Mouse (Mus musculus) adrenal gland, adult 18-20 months (tissue): ENCODE measurements at regions not wholly inside any gene's neighbourhood (a gene's known extent, or its start where the extent isn't known, plus 50 kb on each side); places are given as distances from the start of the nearest gene placed in this dataset.
A peak's percentile ranks its signal among the peaks of the same experiment; 100 is the strongest.

ENCODE experiments used
- DNase-seq, 2 experiments: peaks; one replicate each; pipeline ENCODE4 v3.0.0; 2021 to 2022; ENCODE audit warnings: low spot score in 2 of 2

DNA sequence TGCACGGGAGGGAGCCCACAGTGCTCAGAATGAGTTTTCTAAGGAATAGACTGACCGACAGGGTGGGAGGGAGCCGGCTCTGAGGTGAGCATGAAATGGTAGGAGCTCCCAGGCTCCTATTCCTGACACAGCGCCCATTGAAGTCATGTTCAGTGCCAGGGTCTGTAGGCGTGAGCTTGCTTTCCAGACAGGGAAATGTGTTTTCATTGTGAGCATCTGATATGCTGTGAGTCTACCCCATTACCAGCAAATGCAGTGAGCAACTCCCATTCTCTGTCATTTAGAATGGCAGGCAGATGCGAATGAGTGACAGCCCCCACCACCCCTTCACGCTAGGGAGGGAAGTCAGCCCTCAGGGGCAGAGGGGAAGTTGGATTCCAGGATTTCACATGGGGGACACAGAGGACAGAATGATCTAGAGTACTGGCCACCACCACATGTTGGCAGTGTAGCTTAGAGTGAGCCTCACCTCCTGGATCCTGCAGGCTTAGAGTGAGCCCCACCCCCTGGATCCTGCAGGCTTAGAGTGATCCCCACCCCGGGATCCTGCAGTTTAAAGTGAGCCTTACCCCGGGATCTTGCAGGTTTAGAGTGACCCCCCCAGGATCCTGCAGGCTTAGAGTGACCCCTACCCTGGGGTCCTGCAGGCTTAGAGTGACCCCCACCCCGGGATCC is 283.2 kb upstream of the Eef2kmt start:
- DNase-seq, result no peak

DNA sequence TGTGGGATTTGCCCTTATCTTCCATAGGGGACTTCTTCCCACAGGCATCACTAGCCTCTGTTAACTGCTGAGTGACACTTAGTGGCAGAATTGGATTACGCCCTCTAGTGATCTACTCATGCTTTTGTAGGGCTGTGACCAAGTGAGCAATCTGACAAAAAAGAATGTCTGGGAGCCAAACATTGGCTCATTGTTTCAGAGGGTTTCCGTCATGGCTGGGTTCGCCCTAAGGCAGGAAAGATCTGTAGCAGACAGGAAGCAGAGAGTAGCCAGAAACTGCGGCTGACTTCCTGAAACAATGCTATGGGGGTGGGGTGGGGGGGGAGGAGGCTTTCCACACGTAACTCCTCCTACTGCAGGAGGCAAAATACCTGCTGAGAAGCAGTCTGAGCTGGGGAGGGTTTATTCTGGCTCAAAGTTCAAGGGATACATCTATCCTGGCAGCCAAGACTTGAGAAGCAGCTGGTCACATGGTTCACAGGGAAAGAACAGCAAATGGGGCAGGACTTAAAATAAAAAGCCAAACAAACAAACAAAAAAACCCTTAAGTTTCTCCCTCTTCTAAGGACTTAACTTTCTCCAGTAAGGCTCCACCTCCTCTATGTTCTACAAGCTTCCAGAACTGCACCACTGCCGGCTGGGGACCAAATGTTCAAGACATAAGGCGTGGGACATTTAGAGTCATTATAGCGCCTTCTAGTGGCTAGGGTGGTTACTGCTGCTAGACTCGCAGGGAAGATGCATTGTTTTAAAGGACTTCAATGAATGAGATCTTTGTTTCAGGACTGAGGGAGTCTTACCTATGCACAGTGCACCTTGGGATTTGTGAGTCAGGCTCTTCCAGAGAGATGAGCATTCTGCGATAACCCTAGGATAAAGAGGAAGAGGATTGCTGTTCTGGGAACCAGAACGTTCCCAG is 281.8 kb upstream of the Eef2kmt start:
- DNase-seq, result peak in 1 of 2 experiments; percentile 16

DNA sequence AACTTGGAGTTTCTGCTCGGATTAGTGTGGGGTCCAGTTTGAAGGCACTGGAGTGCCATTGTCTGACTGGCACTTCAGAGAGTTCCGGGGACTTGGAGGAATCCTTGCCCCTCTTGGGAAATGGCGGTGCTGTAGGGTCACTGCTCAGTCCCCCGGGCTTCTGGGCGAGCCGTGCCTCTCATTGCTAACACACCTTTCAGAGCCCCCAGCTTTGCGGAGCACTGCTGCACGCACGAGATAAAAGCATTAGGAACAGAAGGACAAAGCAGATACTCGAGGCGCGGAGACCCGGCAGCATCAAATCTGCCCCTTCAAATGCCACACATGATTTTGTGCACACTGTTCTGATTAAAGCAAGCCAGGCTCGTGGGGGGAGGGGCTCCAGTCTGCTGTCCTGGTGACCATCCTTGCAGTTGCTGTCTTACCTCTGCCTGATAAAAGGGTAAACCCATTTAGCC is 280.8 kb upstream of the Eef2kmt start:
- DNase-seq, result no peak

DNA sequence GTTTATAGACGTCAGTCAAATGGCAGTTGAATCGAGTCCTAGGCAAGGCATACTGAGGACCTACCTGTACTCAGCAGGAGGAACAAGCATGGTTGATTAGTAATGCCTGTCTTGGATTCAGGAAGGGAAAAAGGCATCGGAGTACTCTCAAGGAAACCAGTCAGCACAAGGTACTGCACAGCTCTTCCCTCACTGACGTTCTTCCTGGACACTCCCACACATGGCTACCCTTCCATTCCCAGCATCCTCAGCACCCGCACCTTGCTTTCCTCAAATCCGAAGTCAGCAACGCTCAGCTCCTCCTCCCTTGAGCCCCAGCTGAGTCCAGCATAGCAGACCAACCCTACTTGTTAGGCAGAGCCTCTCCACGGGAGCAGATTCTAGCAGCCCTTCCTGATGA is 279.6 kb upstream of the Eef2kmt start:
- no peak for DNase-seq

DNA sequence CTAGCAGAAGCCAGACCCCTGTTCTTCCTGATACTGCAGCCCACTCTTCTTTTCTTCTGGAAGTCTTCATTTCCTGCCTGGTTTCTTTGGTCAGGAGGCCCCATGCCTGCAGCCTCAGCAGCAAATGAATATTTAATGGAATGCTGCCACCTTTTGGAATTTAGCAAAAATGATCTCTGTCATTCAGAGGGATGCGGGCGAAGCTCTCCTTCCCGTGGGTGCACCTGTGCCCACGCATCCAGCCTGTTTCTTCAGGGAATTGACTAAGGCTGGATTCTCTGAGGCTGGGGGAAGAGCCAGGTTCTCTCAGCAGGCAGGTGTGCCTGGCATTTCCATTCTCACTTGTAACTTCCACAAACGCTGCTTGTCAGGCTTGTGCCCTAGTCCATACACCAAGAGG is 279.1 kb upstream of the Eef2kmt start:
- no peak for DNase-seq

DNA sequence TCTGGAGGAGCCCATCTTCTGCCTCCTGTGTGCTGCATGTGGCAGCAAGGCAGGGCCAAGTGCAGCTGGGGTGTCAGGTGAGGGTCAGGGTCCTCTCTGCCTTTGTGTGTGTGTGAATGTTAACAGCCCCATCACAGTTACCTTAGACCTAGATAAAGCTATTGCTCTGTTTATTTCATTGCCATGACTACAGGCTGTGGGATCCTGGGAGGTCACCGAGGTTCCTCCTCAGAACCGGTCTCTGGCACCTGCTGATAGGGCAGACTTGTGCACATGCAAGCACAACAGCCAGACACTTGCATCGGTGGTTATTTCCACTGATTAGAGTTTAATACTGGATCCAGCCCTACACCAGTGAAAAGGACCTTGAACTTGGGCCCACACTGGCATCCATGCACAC is 278.6 kb upstream of the Eef2kmt start:
- DNase-seq, result no peak

DNA sequence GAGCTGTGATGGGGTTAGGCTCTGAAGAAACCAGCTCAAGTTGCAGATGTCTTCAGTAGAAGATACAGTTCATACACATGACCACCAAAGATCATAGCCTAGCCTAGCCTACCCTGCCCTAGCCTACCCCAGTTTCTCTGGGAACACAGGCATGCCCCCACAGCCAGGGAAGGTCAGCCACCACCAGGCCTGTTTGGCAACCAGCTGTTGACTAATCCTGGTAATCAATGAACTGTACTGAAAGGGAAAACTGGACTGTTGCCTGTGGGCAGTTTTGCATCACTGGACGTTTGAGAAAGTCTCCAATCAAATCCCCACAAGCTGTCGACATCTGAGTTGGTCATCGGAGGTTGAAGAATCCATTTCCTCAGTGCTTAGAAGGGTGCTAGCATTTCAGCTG is 276.5 kb upstream of the Eef2kmt start:
- DNase-seq, result no peak

DNA sequence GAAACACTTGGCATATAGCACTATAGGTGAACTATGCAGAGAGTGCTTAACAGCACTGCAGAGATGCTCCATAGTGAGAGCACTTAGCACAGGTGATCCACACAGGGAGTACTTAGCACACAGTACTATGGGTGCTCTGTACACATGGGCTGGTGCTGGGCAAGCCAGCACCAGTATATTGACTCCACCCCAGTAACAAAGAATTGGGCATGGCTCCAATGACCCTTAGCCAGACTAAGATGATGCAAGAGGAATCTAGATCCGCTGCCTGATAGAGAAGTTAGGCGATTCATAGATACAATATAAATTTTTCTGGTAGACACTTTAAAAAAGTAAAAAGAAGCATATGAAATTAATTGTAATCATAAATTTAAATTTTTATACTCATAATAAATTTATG is 274.0 kb upstream of the Eef2kmt start:
- no peak for DNase-seq

DNA sequence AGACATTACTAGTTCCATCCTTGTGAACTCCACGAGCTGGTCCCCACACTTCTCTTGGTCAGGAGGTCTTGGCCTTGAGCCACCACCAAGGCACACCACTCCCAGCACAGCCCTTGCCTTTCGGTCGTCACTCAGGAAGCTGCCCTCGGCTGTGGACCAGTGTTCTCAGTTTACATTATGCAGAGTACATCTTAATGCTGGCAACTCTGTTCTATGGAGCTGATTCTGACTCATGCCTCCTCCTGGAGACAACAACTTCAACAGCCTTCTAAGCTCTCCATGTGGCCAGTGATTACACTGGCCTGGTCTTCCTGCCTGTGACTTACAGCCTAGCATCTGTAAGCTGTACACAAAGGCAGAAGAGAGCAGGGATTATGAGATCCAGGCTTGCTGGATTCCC is 272.2 kb upstream of the Eef2kmt start:
- DNase-seq, result no peak

DNA sequence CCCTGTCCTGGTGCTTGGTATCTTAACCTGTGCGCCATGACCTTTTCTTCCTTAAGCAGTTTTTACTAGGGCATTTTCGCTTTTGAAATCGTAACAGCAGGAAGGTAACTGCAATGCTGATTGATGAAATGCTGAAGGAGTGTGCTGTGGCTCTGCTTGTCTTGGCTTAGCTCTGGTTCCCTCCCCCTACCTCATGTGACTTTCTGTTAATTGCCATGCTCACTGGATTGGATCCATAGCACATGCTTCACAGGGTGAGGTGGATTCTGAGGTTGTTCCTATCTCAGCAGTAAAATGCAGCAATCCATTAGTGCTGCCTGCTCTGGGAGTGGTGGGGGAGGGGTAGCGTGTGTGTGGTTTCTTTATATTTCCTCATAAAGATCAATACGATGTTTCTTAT is 268.6 kb upstream of the Eef2kmt start:
- DNase-seq, result no peak

DNA sequence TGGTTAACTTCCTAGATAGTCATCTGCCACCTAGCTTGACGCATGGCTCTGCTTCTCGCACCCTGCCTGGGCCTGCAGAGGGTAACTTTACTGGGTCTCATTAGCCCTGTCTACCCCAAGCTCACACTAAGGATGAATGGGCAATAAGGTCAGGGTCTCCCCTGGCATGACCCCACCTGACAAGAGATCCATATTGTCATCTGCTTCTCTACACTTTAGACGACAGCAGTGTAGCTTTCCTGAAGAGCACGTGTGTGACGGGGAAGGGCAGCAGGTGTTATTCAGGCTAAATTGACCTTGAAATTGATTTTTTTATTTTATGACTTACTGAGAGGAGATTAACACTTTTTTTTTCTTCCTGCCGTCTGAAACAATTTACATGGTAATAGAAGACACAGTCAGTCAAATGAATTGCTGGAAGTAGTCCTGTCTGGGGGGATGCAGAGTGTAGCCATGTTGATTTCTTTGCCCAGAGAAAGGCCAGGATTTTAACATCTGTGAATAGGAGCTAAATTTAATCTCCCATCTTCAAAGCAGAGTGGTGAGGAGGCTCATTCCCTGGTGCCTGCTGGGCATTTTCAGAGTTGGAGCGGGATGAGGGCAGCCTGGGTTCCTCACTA is 267.7 kb upstream of the Eef2kmt start:
- DNase-seq, result no peak

DNA sequence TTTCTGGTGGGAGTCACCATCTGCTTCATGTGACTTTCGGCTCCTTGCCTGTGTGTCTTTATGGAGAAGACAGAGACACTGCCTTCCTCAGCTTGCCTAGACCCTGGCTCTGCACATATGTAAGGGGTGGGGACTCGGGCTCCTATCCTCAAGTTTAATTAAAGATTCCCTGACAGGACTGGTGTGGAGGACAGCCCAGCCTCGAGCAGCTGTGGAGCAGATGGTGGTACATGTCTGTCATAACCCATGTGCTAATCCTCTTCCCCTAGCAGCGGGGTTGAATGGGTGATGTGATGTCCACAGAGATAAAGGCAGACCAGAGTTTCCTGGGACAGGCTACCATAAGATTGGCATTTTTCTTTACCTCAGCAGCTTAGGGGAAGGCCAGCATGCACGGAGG is 262.0 kb upstream of the Eef2kmt start:
- no peak for DNase-seq

DNA sequence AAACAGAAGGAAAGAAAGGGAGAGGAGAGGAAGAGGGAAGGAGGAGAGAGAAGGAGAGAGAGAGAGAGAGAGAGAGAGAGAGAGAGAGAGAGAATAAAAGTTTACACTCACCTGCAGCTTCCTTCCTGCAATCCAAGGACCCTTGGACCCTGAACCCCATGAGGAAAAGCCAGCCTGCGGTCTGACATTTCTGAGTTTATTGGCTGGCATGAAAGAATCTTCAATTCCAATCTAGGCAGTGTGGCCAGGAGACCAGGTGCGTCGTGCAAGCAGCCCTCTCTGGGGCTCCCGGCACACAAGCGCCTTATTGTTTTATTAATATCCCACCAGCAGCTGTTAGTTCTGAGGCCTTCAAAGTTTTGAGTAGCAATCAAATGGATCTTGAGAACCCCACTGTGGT is 260.1 kb upstream of the Eef2kmt start:
- no peak for DNase-seq

DNA sequence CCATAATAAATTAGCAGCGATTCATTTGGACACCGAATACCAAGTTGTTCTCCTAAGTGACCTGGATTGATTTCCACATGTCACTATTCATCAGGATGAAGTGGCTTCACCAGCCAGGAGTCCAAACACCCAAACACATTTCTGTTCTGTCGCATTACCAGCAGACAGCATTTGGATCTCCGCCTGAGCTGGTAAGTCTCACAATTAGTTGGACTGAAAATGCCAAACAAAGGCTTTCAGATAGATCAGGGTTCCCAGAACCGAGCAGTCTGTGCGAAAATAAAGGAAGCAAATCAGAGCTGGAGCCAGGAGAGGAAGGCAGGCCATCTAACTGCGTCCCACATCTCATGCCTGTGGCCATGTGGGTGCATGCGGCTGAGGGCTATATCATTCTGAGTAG is 251.5 kb upstream of the Eef2kmt start:
- no peak for DNase-seq

DNA sequence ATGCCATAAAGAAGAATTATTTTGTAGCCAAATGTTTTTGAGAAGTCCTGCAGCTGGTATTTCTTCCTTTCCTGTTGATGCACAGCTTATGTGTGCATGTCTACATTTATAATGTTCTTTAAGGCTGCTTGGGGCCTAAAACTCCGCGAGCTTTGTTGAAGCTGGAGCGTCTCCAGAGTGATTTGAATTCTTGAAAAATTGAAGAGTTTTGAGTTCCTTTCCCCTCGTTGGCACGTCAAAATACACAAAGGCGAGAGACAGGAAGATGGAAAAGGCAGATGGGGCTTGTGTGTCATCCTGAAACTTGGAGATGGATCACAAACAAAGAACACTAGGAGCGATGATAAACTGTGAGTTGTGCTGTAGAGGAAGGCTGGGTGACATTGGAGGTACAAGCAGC is 246.2 kb upstream of the Eef2kmt start:
- no peak for DNase-seq

DNA sequence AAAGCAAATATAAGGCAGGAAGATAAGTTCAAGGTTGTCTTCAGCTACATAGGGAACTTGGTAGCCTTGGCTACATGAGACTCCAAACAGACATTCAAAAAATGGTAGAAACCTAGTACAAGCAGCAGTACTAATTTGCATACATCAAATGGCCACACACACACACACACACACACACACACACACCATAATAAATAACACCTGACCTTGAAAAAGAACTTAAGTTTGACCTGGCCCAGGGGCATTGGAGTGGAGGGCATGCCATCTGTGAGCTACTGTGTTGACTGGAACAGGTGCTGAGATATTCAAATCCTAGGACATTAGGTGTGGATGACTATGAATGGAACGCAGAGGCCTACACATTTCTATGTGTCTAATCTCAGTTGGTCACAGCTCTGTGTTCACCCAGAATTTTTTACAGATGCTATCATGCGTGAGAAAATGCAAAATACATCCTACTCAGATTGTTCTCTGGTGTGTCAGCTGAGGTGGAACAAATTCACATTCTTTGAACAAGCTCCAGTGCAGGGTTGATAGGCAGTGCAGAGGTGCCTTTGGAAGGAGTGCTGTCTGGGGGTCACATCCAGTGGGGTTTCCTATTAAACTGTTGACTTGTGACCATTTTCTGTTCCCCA is 240.4 kb upstream of the Eef2kmt start:
- no peak for DNase-seq

DNA sequence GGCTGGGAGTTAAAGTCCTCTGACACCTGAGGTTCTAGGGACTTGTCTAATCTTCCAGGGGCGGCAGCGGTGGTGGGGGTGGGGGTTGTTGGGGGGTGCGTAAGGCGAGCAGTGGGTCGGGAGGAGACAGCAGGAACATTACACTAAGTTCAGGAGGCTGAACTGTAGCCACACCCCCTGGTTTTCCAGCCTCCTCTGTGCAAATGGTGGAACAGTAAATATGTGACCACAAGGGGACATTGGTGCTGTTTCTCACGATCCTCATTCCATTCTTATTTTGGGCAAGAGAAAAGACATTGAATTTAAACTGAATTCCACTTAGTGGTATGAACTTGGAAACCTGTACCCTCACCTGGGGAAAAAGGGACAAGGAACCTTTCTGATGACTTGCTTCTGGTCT is 237.6 kb upstream of the Eef2kmt start:
- no peak for DNase-seq

DNA sequence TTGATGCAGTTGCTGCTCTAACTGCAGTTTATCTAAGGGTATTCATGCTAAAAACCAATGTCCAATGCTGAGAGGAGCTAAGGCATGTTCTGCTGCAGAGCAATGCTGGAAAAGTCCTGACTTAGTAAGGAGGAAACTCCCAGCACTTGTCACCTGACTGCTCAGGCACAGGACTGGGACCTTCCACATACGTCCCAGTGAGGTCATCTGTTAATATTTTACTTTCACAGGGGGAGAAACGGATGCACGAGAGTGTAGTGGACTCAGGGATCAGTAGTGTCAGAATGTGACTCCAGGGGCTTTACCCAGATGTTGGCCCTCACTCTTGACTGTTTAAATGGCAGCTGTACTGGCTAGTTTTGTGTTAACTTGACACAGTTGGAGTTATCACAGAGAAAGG is 231.5 kb upstream of the Eef2kmt start:
- DNase-seq, result no peak

DNA sequence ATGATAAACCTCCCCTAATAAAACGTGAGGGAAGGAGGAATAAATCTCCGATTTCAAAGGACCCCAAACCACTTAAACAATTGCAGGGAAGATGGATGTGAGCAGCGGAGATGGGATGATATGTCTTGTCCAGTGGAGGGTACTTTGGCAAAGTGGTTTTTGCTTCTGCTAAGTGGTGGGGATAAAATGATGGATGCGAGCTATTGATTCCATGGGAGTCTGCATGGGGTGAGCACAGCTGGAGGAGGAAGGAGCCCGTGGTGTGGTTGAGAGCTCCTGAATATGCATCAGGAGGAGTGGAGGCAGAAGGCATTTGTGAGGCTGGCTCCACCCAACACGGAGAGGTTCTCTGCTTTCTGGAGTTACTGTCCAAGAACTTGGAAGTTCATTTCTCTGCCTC is 227.6 kb upstream of the Eef2kmt start:
- DNase-seq, result no peak

DNA sequence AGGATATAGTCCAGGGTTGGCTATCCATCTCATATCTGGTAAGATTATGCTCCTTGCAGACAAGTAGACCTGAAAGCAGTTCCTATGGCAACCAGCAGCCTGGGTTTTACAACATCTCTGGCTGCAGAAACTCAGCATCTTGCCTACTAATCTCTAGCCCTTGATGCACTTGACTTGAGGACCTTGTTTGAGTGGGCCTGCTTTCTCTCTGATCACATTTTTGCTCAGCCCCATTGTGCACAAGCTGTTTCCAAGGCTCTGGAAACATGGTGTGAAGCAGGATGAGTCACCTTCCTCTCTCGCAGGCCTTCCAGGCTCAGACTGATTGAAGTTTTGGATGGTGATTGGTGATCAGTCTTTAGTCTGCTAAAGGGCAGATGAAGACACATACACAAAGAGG is 224.4 kb upstream of the Eef2kmt start:
- no peak for DNase-seq

DNA sequence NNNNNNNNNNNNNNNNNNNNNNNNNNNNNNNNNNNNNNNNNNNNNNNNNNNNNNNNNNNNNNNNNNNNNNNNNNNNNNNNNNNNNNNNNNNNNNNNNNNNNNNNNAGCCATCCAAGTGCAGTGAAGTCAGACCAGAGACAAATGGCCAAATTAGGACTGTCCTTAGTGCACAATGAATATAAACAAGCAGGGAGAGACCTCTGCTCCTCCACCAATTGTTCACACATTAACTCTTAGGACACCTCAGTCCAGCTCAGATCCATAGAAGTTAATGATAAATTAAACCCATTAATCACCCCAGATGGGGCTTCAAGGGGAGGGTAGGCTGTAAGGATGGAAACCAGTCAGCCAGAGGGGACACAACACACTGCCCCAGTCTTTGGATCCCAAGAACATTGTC is 223.2 kb upstream of the Eef2kmt start:
- no peak for DNase-seq

DNA sequence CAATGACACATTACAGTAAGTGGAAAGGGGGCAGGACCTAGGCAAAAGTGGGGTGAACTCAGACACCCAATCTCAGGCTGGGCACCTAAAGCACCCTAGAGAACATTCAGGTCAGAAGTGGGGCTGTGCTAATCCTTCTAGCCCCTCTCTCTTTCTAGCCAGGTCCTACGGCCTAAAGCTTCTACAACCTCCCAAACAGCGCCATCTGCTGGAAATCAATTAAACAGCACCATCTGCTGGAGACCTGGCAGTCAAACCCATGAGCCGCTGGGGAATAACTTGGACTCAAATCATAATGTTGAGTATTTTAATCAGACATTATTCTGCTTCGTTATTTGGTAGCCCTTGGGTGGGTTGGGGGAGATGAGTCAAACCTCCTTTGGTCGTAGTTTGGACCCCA is 215.5 kb upstream of the Eef2kmt start:
- peak; percentile 34 to 35 for DNase-seq
